Mouse (Mus musculus) stomach, postnatal 0 days (tissue): ENCODE results near the gene Pxylp1. TPM values are rescaled to one million over a fixed set of nuclear protein-coding genes. Genes with fewer than 3 reads are reported as not detected.

Experiments used
- ATAC-seq: fragments of 200-750 bp; cut with Nextera tagmentation; 2 replicates; pipeline ENCODE4 v1.8.0; 2017; ENCODE audit not compliant: low FRiP score, low TSS enrichment
- DNase-seq: peaks from one replicate; pipeline ENCODE4 v3.0.0-alpha.2; 2016; ENCODE audit warnings: low spot score
- H3K27ac ChIP-seq: fragments of 300-500 bp; sonication (generic); replicated peaks from 2 replicates; pipeline ENCODE4 v1.5.1; 2014; ENCODE audit warnings: mild to moderate bottlenecking, control low read depth
- H3K27me3 ChIP-seq: fragments of 300-500 bp; sonication (generic); 2 replicates; pipeline ENCODE4 v1.6.1; 2014; ENCODE audit warnings: low read length; ENCODE audit not compliant: control insufficient read depth, insufficient read depth
- H3K36me3 ChIP-seq: fragments of 300-500 bp; sonication (generic); 2 replicates; pipeline ENCODE4 v1.6.1; 2014; ENCODE audit warnings: low read length, mixed read lengths; ENCODE audit not compliant: control insufficient read depth, insufficient read depth
- H3K4me1 ChIP-seq: fragments of 300-500 bp; sonication (generic); replicated peaks from 2 replicates; pipeline ENCODE4 v1.6.1; 2014; ENCODE audit warnings: antibody characterized with exemption; ENCODE audit not compliant: control insufficient read depth, insufficient read depth
- H3K4me2 ChIP-seq: fragments of 300-500 bp; sonication (generic); replicated peaks from 2 replicates; pipeline ENCODE4 v1.6.1; 2014; ENCODE audit warnings: low read depth, mild to moderate bottlenecking, control low read depth, moderate library complexity
- H3K4me3 ChIP-seq: fragments of 300-500 bp; sonication (generic); 2 replicates; pipeline ENCODE4 v1.5.1; 2014; ENCODE audit warnings: low read depth, low read length, control low read depth
- H3K9ac ChIP-seq: fragments of 300-500 bp; sonication (generic); 2 replicates; pipeline ENCODE4 v1.6.1; 2014; ENCODE audit warnings: mild to moderate bottlenecking, low read length, control low read depth, mixed read lengths
- H3K9me3 ChIP-seq: fragments of 300-500 bp; sonication (generic); 2 replicates; pipeline ENCODE4 v1.6.1; 2016; ENCODE audit warnings: low read length; ENCODE audit not compliant: control insufficient read depth
- CTCF ChIP-seq: IDR thresholded peaks from 2 replicates; pipeline ENCODE4 v1.5.1; 2016; ENCODE audit warnings: antibody characterized with exemption, low read depth, mild to moderate bottlenecking, moderate library complexity
- EP300 ChIP-seq: optimal IDR thresholded peaks from 2 replicates; pipeline ENCODE3; 2016; ENCODE audit warnings: antibody characterized with exemption
- WGBS: fragments of 180-500 bp; shearing (Covaris S2); extraction: QIAGEN DNeasy Blood & Tissue Kit; methylation state at CpG from one replicate; pipeline ENCODE4 v1.1.7; 2014; 5-methylcytosine and 5-hydroxymethylcytosine counted together
- polyA plus RNA-seq: library from polyadenylated mRNA; unstranded; fragments of >200 nt; fragmentation: Nextera tagmentation; extraction: Ambion mirVana; gene quantifications from 2 replicates; pipeline ENCODE4 v1.2.1, GENCODE M21; 2015

Gene Pxylp1
- polyA plus RNA-seq, 1 experiment from 2014 or later = 19.1 TPM

DNA sequence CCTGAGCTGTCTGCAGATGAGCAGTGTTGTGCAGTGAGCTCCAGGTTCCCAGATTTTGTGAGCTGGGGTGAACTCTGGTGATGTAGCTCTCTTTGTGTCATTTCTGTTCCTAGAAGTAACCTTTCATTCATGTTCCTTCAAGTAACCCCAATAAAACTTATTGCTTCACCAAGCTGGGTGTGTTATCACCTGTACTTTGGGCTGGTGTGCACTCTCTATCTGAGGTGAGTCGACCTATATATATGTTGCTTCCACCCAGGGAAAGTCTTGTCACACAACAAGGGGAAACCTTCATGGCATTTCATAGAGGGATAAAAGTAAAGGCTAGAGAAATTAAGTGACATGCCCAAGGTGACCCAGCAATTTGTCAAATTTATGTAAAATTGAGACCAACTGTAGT, 17.0 kb upstream of the Pxylp1 start:
- no peak overlapping the region for H3K4me3 ChIP-seq
- 78% methylated on average over 1 of the region's 1 CpGs for WGBS
- H3K36me3 ChIP-seq = no peaks in the 10 kb centered on the region
- ATAC-seq (no peak), DNase-seq (no peak)
- H3K4me1 ChIP-seq = no peaks in the 10 kb centered on the region
- TF ChIP-seq CTCF (no peak), EP300 (no peak)
- H3K27me3 ChIP-seq = no peaks in the 10 kb centered on the region
- no peaks in the 10 kb centered on the region for H3K9me3 ChIP-seq
- no peak overlapping the region for H3K27ac ChIP-seq
- no peak overlapping the region for H3K4me2 ChIP-seq
- H3K9ac ChIP-seq = no peak overlapping the region

DNA sequence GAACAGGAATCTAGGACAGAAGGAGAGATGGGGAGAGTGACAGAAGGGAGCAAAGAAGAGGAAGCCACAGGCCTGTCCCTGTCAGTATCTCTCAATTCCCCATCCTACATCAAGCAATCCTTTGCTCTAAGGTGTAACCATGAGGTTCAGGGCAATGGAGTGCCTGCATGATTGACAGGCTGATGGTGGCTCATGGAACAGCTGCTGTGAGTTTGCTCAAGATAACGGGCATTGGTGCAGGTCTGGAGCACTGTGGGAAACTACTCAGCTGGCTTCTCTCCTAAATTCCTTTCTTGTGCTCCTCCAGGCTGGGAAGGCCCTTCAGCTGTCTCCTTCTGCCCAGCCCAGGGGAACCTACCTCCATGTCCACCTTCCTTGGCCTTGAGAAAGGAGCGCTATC, 16.3 kb upstream of the Pxylp1 start:
- Histone ChIP-seq H3K27ac (no peak overlapping the region), H3K4me1 (no peaks in the 10 kb centered on the region), H3K4me2 (no peak overlapping the region), H3K27me3 (no peaks in the 10 kb centered on the region), H3K9ac (no peak overlapping the region), H3K36me3 (no peaks in the 10 kb centered on the region), H3K4me3 (no peak overlapping the region), H3K9me3 (no peaks in the 10 kb centered on the region)
- DNase-seq (no peak), ATAC-seq (no peak)
- 52% methylated on average over 2 of the region's 2 CpGs for WGBS
- no peak for TF ChIP-seq EP300
- no peak for TF ChIP-seq CTCF

DNA sequence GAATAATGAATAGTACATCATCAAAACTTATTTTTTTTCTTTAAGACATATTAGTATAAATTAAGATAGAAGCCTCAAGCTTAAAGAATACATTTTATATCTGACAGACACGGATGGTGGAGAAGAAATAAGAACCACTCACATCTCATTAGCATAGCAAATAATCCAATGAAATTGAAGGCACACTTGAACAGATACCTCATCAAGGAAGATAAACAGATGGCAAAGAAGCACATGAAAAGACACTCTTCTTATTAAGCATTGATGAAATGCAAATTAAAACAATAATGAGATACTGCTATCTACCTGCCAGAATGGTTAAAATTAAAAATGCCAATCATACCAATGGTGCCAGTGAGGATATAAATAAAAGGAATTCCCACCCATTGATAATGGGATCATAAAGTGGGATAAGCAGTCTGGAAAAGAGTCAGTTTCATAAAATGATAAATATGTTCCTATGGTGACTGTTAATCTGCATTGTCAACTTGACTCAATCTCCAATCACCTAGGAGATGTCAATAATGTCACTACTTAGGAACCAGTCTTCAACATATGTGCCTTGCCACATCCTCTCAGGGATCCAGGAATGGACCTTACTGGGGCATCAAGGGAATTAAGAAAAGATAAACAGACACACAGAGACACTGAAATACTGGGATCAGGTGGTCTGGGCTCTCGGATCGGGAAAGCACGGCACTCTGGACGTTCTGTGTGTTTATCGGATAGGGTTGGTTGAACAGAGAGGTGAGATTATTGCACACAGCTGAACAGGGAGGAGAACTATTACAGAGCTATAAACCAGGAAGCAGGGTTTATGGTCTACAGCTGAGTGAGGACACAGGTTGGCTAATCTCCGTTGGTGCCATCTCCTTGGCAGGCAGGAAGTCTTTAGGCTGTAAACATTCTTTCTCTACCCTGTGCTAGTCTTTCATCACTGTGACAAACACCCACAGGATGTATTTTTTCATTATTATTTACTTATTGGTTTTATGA, 12.2 kb upstream of the Pxylp1 start:
- H3K4me2 ChIP-seq = no peak overlapping the region
- H3K36me3 ChIP-seq = no peaks in the 10 kb centered on the region
- H3K4me1 ChIP-seq = no peaks in the 10 kb centered on the region
- ATAC-seq (no peak), DNase-seq (no peak)
- TF ChIP-seq EP300 (no peak), CTCF (no peak)
- H3K9me3 ChIP-seq = no peaks in the 10 kb centered on the region
- no peak overlapping the region for H3K27ac ChIP-seq
- WGBS = 77% methylated on average over 7 of the region's 7 CpGs
- H3K9ac ChIP-seq = no peak overlapping the region
- H3K27me3 ChIP-seq = no peaks in the 10 kb centered on the region
- no peak overlapping the region for H3K4me3 ChIP-seq

DNA sequence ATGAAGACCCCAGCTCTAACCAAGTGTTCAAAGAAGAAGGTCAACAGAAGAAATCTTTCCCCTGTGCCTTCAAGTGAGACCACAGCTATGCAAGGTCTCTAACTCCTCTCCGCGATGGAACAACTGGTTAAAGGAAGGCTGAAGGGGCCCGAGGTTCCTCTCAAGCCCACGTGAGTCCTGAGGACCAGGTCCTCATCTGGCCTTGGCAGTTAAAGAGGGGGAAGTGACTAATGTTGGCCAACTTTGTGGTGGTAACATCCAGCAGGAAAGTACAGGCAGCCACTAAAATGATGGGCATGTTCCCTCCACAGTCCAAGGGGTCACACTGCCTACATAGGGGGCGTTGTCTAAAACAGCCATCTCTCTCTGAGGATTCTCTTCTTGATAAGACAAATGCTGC, 7.2 kb upstream of the Pxylp1 start:
- no peak for ATAC-seq
- no peaks in the 10 kb centered on the region for H3K36me3 ChIP-seq
- H3K4me2 ChIP-seq = no peak overlapping the region
- no peak overlapping the region for H3K27ac ChIP-seq
- H3K4me1 ChIP-seq = no peaks in the 10 kb centered on the region
- H3K4me3 ChIP-seq = no peak overlapping the region
- DNase-seq = no peak
- no peak overlapping the region for H3K9ac ChIP-seq
- WGBS = 73% methylated on average over 5 of the region's 5 CpGs
- no peaks in the 10 kb centered on the region for H3K9me3 ChIP-seq
- no peak for TF ChIP-seq CTCF
- no peak for TF ChIP-seq EP300
- H3K27me3 ChIP-seq = no peaks in the 10 kb centered on the region

DNA sequence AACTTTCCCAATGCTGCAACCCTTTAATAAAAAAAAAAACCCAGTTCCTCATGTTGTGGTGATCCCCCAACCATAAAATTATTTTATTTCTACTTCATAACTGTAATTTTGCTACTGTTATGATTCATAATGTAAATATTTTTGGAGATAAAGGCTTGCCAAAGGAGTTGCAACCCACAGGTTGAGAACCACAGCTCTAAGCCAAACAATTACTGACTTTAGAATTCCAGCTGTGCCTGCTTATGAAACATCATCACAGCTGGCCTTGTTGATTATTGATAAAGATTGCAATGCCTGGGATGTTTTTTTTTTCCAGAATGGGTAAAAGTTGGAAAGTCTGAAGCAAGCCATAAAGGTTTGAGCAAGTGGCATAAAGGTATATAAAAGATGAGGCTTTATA, 6.5 kb upstream of the Pxylp1 start:
- Histone ChIP-seq H3K4me2 (no peak overlapping the region), H3K9ac (no peak overlapping the region), H3K27ac (no peak overlapping the region), H3K4me3 (no peak overlapping the region), H3K27me3 (no peaks in the 10 kb centered on the region), H3K36me3 (no peaks in the 10 kb centered on the region), H3K4me1 (no peaks in the 10 kb centered on the region), H3K9me3 (no peaks in the 10 kb centered on the region)
- TF ChIP-seq EP300 = no peak
- no peak for TF ChIP-seq CTCF
- DNase-seq (no peak), ATAC-seq (no peak)

DNA sequence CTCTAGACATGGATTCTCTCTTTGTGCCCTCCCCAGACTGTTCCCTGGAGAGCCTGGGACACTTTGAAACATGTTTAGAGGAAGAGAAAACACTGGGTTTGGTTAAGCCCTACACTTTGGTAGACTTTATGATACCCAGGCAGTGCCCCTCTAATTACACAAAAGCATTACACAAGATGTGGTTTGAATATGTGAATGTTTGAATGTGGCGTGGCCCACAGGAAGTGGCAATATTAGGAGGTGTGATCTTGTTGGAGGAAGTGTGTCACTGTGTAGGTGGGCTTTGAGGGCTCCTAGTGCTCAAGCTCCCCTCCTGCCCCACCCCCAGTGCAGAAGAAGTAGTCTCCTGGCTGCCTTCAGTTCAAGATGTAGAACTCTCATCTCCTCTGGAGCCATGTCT, 4.2 kb upstream of the Pxylp1 start:
- Histone ChIP-seq H3K27me3 (no peaks in the 10 kb centered on the region), H3K9ac (no peak overlapping the region), H3K36me3 (no peaks in the 10 kb centered on the region), H3K27ac (no peak overlapping the region), H3K4me1 (no peaks in the 10 kb centered on the region), H3K9me3 (no peaks in the 10 kb centered on the region), H3K4me3 (no peak overlapping the region), H3K4me2 (no peak overlapping the region)
- WGBS = 88% methylated on average over 1 of the region's 1 CpGs
- no peak for DNase-seq
- ATAC-seq = no peak
- TF ChIP-seq EP300 = no peak
- no peak for TF ChIP-seq CTCF
